19 mouse cellular contexts compared by ENCODE assay signal in the genomic region with DNA sequence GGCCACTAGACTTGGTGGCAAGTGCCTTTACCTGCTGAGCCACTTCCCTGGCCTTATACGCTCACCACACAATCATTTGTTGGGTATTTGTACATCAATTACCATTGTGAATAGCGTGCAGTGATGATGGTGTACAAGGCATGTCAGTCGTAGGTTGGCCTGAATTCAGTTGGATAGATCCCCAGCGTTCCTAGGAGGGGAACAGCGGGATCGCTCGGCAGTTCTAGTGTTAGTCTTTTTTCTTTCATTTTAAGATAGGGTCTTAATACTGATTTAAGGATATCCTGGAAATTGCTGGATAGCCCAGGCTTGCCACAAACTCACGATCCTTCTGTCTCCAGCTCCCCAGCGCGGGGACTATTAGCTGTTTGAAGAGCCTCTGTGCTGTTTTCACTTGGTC.
DNase-seq lines count a peak whose midpoint lies in the region; ATAC-seq lines count a peak whose summit lies in the region.
"Had no signal": no experiment of that assay in that cellular context is flagged by ENCODE, and none has a peak within 500 bp of the region (broad histone marks: within the 10 kb centered on the region; RNA-seq: fewer than 3 reads in every experiment).

No protein-coding gene starts in this region.

- no peaks in the 10 kb centered on the region for H3K36me3 ChIP-seq in heart, embryonic 11.5 days (ENCODE audit: control insufficient read depth, insufficient read depth, low read length)
- H3K36me3 ChIP-seq in midbrain, embryonic 11.5 days (ENCODE audit: control insufficient read depth, insufficient read depth, low read length), result no peaks in the 10 kb centered on the region
- H3K36me3 ChIP-seq in midbrain, embryonic 14.5 days (ENCODE audit: control insufficient read depth, insufficient read depth, low read length), result no peaks in the 10 kb centered on the region
- H3K36me3 ChIP-seq: G1E had no signal

- no peak for ATAC-seq in heart, embryonic 11.5 days (replicated peaks; ENCODE audit: insufficient number of reproducible peaks, low FRiP score, low TSS enrichment)
- ATAC-seq in midbrain, embryonic 11.5 days (ENCODE audit: low FRiP score), result no peak
- no peak for ATAC-seq in midbrain, embryonic 14.5 days (ENCODE audit: low FRiP score, low TSS enrichment)
- ATAC-seq: activated CD4-positive, CD25-positive, alpha-beta regulatory T cell, adult 4 months; CD4-positive, CD25-positive, alpha-beta regulatory T cell, adult 4 months; Patski had no signal

- H3K27me3 ChIP-seq in heart, embryonic 11.5 days (ENCODE audit: control insufficient read depth, insufficient read depth, low read length), result no peaks in the 10 kb centered on the region
- H3K27me3 ChIP-seq in midbrain, embryonic 11.5 days (ENCODE audit: control insufficient read depth, insufficient read depth, low read length), result no peaks in the 10 kb centered on the region
- no peaks in the 10 kb centered on the region for H3K27me3 ChIP-seq in midbrain, embryonic 14.5 days (ENCODE audit: control insufficient read depth, insufficient read depth, low read length)
- H3K27me3 ChIP-seq: CH12.LX, Patski had no signal

- peaks cover 11% of the 10 kb centered on the region for H3K4me1 ChIP-seq in heart, embryonic 11.5 days (ENCODE audit: control insufficient read depth, insufficient read depth, low read length)
- H3K4me1 ChIP-seq in midbrain, embryonic 11.5 days (ENCODE audit: control insufficient read depth, insufficient read depth, low read length), result peaks cover 11% of the 10 kb centered on the region
- H3K4me1 ChIP-seq in midbrain, embryonic 14.5 days (ENCODE audit: control insufficient read depth, insufficient read depth, low read length), result 0 out of 2 replicates have a peak, but pooled peaks cover 4% of the 10 kb centered on the region

- no peak overlapping the region for H3K9ac ChIP-seq in heart, embryonic 11.5 days (ENCODE audit: low read depth, low read length)
- H3K9ac ChIP-seq in midbrain, embryonic 11.5 days (ENCODE audit: low read length), result no peak overlapping the region
- no peak overlapping the region for H3K9ac ChIP-seq in midbrain, embryonic 14.5 days (replicated peaks; ENCODE audit: low read length)

- 91% methylated on average over 10 of the region's 10 CpGs for WGBS in heart, embryonic 11.5 days (ENCODE audit: insufficient replicate concordance)
- WGBS in midbrain, embryonic 11.5 days, result 94% methylated on average over 10 of the region's 10 CpGs
- 92% methylated on average over 10 of the region's 10 CpGs for WGBS in midbrain, embryonic 14.5 days

- H3K4me2 ChIP-seq in heart, embryonic 11.5 days, result no peak overlapping the region
- H3K4me2 ChIP-seq in midbrain, embryonic 11.5 days, result no peak overlapping the region
- no peak overlapping the region for H3K4me2 ChIP-seq in midbrain, embryonic 14.5 days (ENCODE audit: low read length)

- H3K27ac ChIP-seq in heart, embryonic 11.5 days (ENCODE audit: low read depth, low read length), result no peak overlapping the region
- H3K27ac ChIP-seq in midbrain, embryonic 11.5 days (ENCODE audit: low read depth, low read length), result no peak overlapping the region
- no peak overlapping the region for H3K27ac ChIP-seq in midbrain, embryonic 14.5 days (replicated peaks; ENCODE audit: low read depth, low read length)

- peak; percentile 84 for DNase-seq in heart, adult 11 months
- peak; percentile 53 for DNase-seq in midbrain, embryonic 11.5 days (ENCODE audit: low spot score, missing footprints)
- no peak for DNase-seq in midbrain, embryonic 14.5 days
- DNase-seq: adrenal gland, adult 2 months; adrenal gland, adult 8-10 months; adrenal gland, postnatal 10 days; adrenal gland, postnatal 14 days; adrenal gland, postnatal 25 days; adrenal gland, postnatal 36 days; B cell, adult 2 months; cerebellum, adult 11 months; cerebellum, adult 11-12 months; cerebellum, adult 18-20 months had no signal

- no peak overlapping the region for H3K4me3 ChIP-seq in heart, embryonic 11.5 days (ENCODE audit: low read depth, low read length)
- no peak overlapping the region for H3K4me3 ChIP-seq in midbrain, embryonic 11.5 days (ENCODE audit: low read depth, low read length)
- H3K4me3 ChIP-seq in midbrain, embryonic 14.5 days (replicated peaks; ENCODE audit: low read depth, low read length), result no peak overlapping the region

- H3K9me3 ChIP-seq in heart, embryonic 11.5 days (replicated peaks; ENCODE audit: control insufficient read depth, low read length), result no peaks in the 10 kb centered on the region
- H3K9me3 ChIP-seq in midbrain, embryonic 11.5 days (ENCODE audit: control insufficient read depth, low read length), result no peaks in the 10 kb centered on the region
- no peaks in the 10 kb centered on the region for H3K9me3 ChIP-seq in midbrain, embryonic 14.5 days (ENCODE audit: control insufficient read depth, low read length)
- H3K9me3 ChIP-seq: G1E had no signal
